Mouse (Mus musculus) thymus, postnatal 4 days (tissue): ENCODE results near the gene Stxbp4.

Source experiments
- DNase-seq: peaks from one replicate; pipeline ENCODE4 v3.0.0; 2021

The Stxbp4 gene

GRCm38 (mm10) chr11:90442462-90442861 lies 195.4 kb downstream of the Stxbp4 start:
- no peak for DNase-seq

DNA sequence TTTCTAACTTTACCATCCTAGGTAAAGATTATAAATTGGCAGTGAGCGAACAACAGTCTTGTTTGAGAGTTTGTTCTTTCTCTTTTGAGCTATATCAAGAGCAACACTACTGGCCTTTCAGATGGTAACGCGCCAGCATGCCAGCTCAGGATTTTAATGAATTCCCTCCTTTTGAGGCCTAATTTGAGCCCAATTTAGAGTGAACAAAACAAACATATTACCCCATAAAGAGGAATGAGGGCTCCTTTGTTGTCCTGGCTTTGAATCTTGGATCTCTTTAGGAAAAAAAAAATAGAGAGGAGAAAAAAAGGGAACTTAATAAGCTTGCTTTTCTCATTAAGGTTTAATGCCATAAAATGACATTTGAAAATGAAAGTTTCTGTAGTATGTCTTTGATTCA lies 197.0 kb downstream of the Stxbp4 start:
- no peak for DNase-seq

GRCm38 (mm10) chr11:90438768-90439167 lies 199.1 kb downstream of the Stxbp4 start:
- no peak for DNase-seq
